Mouse (Mus musculus) heart, postnatal 4 days (tissue): ENCODE data around the gene Ssbp3. TPM values are rescaled to one million over a fixed set of nuclear protein-coding genes. Genes with fewer than 3 reads are reported as not detected.

Experiments used
- DNase-seq: peaks from one replicate; pipeline ENCODE4 v3.0.0; 2021
- total RNA-seq, 2 experiments: library from RNA; stranded (reverse); gene quantifications; 2 replicates each; pipeline ENCODE4 v1.2.3; 2021

The Ssbp3 gene
- total RNA-seq, 2 experiments from 2014 or later: 55.3 to 58.7 TPM

DNA sequence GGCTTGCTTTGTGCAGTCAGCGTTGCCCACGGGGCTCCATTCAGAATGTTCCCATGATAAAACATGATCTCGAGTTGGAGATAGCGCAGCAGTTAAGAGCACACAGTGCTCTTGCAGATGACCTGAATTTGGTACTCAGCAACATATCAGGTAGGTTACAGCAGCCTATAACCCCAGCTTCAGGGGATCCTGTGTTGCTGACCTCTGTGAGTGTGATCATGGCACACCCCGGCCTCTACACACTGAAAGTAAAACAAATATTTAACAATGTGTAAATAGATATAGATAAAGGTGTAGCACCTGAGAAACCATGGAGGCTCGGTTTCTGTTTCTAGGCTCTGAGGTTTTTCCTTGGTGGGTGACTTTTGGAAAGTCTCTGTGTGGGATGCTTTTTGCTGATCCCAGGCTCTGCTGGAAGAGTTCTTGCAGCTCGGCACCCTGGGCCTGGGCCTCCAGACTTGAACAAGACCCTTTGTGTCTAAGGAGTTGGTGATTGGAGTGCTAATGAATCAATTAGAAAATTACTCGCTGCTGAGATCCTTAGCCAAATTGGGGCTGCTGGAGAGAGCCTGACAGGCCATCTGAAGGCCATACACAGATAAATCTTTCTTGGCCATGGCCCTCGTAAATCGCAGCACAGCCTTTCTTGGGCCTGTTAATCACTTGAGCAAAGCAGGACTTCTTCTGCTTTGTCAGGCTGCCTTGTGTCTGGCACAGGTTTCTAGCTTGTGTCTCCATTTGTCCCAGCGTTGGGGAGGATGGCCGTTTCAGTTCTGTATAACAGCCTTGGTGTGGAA, 49.2 kb downstream of the Ssbp3 start:
- no peak for DNase-seq

DNA sequence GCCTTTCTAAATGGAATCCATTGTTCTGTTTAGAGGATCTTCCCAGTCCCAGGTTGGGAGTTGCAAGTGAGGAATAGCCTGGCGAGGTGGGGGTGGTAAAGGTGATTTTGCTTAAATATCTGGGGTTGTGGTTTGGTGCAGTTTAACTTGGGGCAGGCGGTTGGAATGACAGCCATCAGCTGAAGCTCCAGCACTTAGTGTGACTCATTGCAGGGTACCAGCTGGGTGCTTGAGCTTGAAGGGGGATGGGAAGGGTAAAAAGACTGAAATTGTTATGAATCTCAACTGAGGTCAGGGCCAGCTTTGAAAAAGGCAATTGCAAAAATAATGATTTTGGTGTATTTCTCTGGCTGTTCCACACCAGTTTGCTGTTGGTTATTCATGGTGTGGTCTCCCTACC, 50.0 kb downstream of the Ssbp3 start:
- no peak for DNase-seq

- no peak for DNase-seq
Observed at GRCm38 (mm10) chr4:106961321-106961720, 50.8 kb downstream of the Ssbp3 start.

GRCm38 (mm10) chr4:106964356-106964755, 53.9 kb downstream of the Ssbp3 start:
- DNase-seq: no peak

GRCm38 (mm10) chr4:106964996-106965395, 54.5 kb downstream of the Ssbp3 start:
- no peak for DNase-seq

- DNase-seq: no peak
Observed at GRCm38 (mm10) chr4:106966443-106966842, 55.9 kb downstream of the Ssbp3 start.

DNA sequence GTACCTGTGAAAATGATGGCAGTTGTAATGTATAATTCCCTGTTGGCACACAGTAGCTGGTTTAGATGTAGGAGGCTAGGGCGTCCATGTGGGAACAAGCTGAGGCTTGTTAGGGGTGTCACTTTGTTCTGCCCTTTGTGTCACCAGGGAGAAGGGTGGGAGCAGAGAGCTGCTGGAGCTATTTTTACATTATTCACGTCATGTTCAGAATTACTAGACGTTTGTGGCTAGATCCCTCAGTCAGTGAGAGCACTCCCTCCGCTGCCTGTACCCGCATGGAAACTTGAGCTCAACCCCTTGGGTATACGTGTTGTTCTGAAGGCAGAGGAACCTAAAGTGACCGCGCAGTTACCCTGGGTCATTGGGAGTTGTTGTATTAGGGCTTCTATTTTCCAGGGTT, 58.4 kb downstream of the Ssbp3 start:
- peak; percentile 41 for DNase-seq

DNA sequence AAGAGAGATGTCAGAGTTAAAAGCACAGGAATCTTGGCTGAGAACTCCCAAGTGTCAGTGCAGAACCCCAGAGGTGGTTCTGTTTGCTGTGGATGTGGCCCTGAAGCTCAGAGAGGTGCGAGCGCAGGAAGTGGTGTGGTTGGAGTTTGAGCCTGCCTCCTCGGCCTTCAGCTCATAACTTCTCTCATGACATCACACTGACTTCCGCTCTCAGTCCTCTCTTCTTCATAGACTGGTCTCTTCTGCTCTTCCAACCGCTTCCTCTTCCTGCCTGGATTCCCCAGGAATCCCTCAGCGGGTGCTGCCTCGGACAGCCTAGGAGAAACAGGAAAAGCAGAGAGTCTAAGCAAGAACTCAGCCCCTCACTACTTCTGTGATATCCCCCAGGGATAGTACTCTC, 60.3 kb downstream of the Ssbp3 start:
- DNase-seq: no peak

DNA sequence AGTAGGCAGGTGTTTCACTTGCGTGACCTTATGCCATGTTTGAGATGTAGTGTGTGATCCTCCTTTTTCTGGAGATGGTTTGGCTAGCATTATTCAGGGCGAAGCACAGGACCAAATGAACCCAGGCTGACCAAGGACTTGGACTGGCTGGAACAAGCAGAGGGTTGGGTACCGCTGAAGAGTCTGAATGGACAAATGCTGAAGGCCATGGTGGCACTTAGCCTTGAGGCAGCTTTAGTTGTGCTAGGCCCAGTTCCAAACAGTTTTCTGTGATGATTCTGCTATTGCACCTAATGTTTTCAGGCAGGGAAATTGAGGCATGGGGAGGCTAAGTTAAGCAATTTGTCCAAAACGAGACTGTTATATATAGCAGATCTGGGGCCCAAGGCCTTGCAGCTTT, 61.6 kb downstream of the Ssbp3 start:
- DNase-seq: no peak

GRCm38 (mm10) chr4:106972461-106973384, 62.2 kb downstream of the Ssbp3 start:
- peak; percentile 23 for DNase-seq

DNA sequence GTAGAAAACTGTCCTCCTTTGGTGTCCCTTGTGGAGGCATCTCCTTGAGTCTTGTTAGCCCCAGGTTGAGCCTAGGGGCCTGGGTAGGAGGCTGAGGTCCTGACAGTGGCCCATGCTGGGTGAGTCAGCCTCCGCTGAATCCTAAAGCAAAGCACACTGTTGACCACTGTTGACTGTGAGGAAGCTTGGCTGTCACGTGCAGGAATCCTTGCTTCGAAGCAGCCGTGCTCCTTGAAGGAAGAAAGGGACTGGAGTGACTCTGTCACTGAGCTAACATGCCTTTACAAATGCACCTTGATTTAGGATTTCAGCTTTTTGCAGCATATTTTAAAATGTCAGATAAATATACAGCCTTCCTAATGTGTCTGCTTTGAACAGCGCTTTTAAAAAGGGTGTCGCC, 64.8 kb downstream of the Ssbp3 start:
- DNase-seq: no peak

- DNase-seq: no peak
Observed at GRCm38 (mm10) chr4:106975890-106976289, 65.4 kb downstream of the Ssbp3 start.

DNA sequence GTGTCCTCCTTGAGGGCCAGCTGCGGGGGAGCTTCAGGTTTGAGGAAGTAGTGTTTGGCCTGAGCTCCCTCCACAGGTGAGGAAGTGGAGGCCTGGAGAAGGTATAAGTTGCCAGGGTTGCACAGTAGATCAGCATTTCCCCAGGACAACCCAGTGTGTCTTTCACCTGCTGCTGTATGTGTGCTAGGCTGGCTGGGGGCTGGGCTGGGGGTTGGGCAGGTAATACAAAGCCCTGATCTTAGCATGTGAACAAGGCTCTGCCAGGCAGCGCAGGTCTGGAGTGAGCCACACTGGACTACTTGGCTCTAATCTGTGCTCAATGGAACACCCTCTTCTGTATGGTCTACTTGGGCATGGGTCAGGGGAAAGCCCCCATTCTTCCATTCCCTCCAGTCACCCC, 66.1 kb downstream of the Ssbp3 start:
- no peak for DNase-seq

DNA sequence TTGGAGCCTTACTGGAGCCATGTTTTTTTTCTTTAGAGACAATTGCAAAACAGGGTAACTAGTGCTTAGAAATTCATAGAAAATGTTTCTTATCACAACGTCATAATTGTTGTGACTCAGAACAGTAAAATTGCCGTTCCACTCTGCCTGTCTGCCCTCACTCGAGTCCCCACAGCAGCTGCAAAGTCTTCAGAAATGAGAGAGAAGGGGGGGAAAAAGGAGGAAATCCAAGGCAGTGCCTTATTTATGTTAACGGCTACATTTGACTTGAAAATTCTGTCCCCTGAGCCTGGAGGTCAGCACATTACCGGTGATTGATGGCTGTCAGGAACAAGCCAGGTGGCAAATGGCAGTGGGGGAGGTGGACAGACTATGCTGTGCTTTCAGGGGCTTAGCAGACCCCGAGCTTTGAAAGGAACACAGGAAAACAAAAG, 66.7 kb downstream of the Ssbp3 start:
- no peak for DNase-seq

- DNase-seq: peak; percentile 34
Observed at GRCm38 (mm10) chr4:106978376-106978775, 67.9 kb downstream of the Ssbp3 start.

- DNase-seq: no peak
Observed at GRCm38 (mm10) chr4:106980669-106981068, 70.2 kb downstream of the Ssbp3 start.

DNA sequence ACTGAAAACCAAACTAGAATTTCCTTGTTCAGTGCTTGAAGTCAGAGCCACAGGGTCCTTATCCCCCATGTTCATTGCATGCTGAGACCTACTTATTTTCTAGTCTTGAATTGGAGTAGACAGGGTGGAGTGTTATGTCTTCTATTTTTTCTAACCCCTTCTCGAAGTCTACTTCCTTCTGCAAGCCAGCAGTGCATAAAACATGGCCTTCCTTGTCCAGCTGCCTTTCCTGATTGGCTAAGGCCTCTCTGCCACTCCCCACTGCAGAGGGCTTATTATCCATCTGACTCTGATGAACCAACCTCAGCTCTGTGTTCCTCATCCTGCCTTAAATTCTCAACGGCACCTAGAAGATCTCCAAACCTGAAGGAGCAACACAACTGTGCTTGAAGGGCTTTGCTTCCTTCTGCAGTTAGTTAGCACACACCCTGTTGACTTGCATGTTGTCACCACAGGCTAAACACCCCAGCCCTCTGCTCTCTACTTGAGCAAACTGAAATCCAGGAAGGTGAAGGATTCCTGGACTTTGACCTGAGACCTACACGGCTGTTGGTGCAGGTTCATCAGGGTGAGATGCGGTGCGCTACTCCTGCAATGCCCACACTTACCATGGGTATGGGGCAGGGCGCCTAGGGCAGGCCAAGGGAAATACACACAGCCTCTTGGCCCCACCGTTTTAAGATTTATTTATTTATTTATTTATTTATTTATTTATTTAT, 71.0 kb downstream of the Ssbp3 start:
- no peak for DNase-seq

DNA sequence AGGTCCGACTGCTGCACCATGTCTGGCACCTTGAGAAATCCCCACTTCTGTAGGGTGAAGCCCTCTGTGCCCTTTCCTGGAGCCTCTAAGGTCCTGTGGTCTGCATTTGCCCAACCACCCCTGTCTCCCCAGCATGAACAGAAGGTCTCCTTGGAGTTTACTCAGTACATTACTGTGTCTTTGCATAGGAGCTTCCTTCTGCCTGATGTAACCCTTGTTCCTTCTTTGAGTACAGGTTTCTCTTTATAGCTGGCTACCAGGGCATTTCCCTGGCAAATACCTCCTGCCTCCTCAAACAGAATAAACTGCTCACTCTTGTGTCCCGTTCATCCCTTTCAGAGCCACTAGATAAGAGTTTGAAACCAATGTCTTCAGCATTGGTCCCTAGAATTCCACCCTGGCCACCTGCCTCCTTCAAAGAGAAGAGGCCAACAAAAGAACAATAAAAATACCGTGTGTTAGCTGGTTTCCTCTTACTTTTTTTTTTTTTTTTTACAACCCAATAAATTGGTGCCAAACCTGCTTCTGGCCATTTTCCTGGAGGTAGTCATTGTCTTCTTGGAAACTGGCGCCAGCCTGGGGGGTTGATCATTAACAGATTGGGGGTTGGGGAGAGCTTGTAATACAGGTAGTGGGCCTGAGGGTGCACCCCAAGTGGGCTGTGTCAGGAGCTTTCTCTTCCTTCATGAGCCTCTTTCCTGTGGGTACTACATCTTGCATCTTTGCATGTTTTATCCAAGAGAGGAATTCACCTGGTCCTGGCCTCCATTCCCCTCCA, 72.0 kb downstream of the Ssbp3 start:
- DNase-seq: no peak

GRCm38 (mm10) chr4:106983908-106984515, 73.5 kb downstream of the Ssbp3 start:
- DNase-seq: no peak

DNA sequence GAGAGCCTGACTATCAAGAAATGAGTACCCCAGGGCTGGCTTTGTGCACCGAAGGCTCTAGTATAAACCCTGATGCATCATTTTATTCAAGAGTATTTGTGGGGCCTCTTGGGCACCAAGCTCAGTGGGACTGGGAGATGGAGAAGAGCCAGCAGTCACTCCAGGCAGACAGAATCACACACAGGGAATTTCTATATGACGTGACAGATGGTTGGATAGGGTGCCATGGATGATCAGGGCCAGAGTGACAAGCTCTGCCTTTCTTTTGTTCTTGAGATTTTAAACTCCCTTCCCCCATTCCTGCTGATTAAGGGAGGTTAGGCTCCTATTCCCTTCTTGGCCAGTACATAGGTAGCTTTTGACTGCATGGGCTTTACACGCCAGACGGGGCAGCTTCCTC, 74.8 kb downstream of the Ssbp3 start:
- no peak for DNase-seq
